Mouse (Mus musculus) limb, embryonic 11.5 days (tissue): ENCODE measurements at regions not wholly inside any gene's neighbourhood (a gene's known extent, or its start where the extent isn't known, plus 50 kb on each side); places are given as distances from the start of the nearest gene placed in this dataset.

Experiments used
- ATAC-seq: fragments of 200-750 bp; cut with Nextera tagmentation; 2 replicates; pipeline ENCODE4 v1.8.0; 2017; ENCODE audit warnings: low read depth; ENCODE audit not compliant: insufficient number of reproducible peaks, low FRiP score, low TSS enrichment
- DNase-seq: peaks from one replicate; pipeline ENCODE4 v3.0.0-alpha.2; 2015; ENCODE audit warnings: low spot score
- H3K27ac ChIP-seq: fragments of 300-500 bp; sonication (generic); replicated peaks from 2 replicates; pipeline ENCODE4 v1.5.1; 2014; ENCODE audit warnings: low read depth, mild to moderate bottlenecking, low read length
- H3K27me3 ChIP-seq: fragments of 300-500 bp; sonication (generic); 2 replicates; pipeline ENCODE4 v1.6.1; 2014; ENCODE audit warnings: mild to moderate bottlenecking, low read length, mixed read lengths; ENCODE audit not compliant: control insufficient read depth, insufficient read depth
- H3K36me3 ChIP-seq: fragments of 300-500 bp; sonication (generic); 2 replicates; pipeline ENCODE4 v1.6.1; 2014; ENCODE audit warnings: mild to moderate bottlenecking, low read length, moderate library complexity, mixed read lengths; ENCODE audit not compliant: control insufficient read depth, insufficient read depth
- H3K4me1 ChIP-seq: fragments of 300-500 bp; sonication (generic); 2 replicates; pipeline ENCODE4 v1.6.1; 2014; ENCODE audit warnings: low read length, mixed read lengths; ENCODE audit not compliant: control insufficient read depth, insufficient read depth
- H3K4me2 ChIP-seq: fragments of 300-500 bp; sonication (generic); 2 replicates; pipeline ENCODE4 v1.6.1; 2014; ENCODE audit warnings: low read depth, mild to moderate bottlenecking, moderate library complexity; ENCODE audit not compliant: severe bottlenecking
- H3K4me3 ChIP-seq: fragments of 300-500 bp; sonication (generic); 2 replicates; pipeline ENCODE4 v1.5.1; 2014; ENCODE audit warnings: low read depth, low read length
- H3K9ac ChIP-seq: fragments of 300-500 bp; sonication (generic); 2 replicates; pipeline ENCODE4 v1.6.1; 2014; ENCODE audit warnings: mild to moderate bottlenecking, low read length
- H3K9me3 ChIP-seq: fragments of 300-500 bp; sonication (generic); 2 replicates; pipeline ENCODE4 v1.6.1; 2016; ENCODE audit warnings: low read length; ENCODE audit not compliant: control insufficient read depth
- WGBS: fragments of 180-500 bp; shearing (Covaris S2); extraction: QIAGEN DNeasy Blood & Tissue Kit; methylation state at CpG from one replicate; pipeline ENCODE4 v1.1.7; 2014; 5-methylcytosine and 5-hydroxymethylcytosine counted together

DNA sequence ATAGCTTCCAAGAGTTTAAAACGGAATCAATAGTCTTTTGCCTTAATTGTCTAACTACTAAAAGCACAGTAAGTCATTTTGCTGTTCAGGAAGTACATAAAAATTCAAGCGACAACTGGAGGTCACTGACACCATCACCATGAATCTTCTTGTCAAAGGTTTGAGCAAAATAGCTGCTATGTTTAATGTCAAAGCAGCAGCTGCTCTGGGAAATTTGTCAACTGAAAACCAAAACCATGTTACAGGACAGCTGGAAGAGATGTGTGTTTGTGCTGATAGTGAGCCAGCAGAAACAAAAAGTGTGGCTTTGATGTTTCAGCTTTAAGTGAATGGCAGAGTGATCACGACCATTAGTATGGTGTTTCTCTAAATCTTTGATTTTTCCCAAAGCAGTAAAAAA, 100.7 kb downstream of the Il13ra2 start:
- peak; percentile 21 for DNase-seq
- no peaks in the 10 kb centered on the region for H3K27me3 ChIP-seq
- WGBS = 21% methylated on average over 3 of the region's 3 CpGs
- no peak overlapping the region for H3K4me3 ChIP-seq
- no peaks in the 10 kb centered on the region for H3K9me3 ChIP-seq
- no peak overlapping the region for H3K9ac ChIP-seq
- no peak overlapping the region for H3K27ac ChIP-seq
- no peaks in the 10 kb centered on the region for H3K4me1 ChIP-seq
- H3K4me2 ChIP-seq = no peak overlapping the region
- ATAC-seq = no peak
- H3K36me3 ChIP-seq = no peaks in the 10 kb centered on the region

DNA sequence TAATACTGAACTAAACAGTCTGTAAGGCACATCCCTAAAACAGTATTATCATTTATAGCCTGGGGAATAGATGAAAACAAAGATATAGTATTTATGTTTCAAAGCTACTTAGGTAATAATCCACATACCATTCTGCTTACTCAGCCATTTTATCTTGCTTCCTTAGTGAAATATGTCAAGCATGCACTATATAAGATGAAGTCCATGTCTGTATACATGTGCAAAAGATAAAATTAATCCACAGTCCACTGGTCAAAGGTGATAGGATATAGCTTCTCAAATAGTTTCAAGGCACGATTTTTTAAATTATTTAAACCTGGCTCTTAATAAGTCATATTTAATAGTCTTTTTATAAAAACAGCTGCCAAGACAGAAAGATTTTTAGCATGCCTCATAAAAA, 102.8 kb downstream of the Il13ra2 start:
- no peak overlapping the region for H3K4me3 ChIP-seq
- DNase-seq (no peak), ATAC-seq (no peak)
- no peak overlapping the region for H3K4me2 ChIP-seq
- WGBS = 54% methylated on average over 1 of the region's 1 CpGs
- no peaks in the 10 kb centered on the region for H3K27me3 ChIP-seq
- no peaks in the 10 kb centered on the region for H3K9me3 ChIP-seq
- no peaks in the 10 kb centered on the region for H3K36me3 ChIP-seq
- H3K4me1 ChIP-seq = no peaks in the 10 kb centered on the region
- H3K27ac ChIP-seq = no peak overlapping the region
- no peak overlapping the region for H3K9ac ChIP-seq
